Mouse (Mus musculus): ENCODE measurements around the gene Gpr15.

DNA sequence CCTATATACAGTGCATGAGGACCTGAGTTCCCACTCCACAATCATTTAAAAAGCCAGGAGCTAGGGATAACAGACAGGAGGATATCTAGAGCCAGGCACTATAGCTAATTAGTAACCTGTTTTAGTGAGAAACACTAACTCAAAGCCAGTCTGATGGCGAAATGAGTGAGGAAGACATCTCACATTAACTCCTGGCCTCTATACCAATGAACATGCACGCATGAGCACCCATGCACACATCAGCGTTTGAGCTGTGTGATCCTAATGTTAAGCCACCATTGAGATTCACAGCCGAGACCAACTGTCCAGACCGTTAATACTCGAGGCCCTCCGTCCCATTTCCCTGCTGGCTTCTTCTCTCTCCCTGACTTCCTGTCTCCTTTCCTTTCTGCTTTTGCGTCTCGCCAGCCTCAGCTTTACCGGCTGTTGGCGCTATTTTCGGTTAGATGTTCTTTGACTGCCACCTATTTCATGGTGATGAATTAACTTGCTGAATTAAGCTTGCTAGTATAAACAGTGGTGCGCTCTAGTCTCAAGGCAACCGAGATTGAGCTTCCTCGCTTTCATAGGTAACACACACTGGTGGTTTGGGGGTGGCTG is 45.0 kb downstream of the Gpr15 start:
- TF ChIP-seq EP300 (IDR thresholded peaks at IDR 0.05; ENCODE audit: low read depth) (no peak), CTCF (IDR thresholded peaks at IDR 0.05; ENCODE audit: low read depth) (no peak)

Measured in liver, postnatal 0 days (tissue).